Comparison of ENCODE assay signal across 13 mouse cellular contexts in genomic region chr4:32381666-32382381, GRCm38 (mm10).
DNase-seq lines count a peak whose midpoint lies in the region; ATAC-seq and TF ChIP-seq lines count a peak whose summit lies in the region.
"Had no signal": no experiment of that assay in that cellular context is flagged by ENCODE, and none has a peak within 500 bp of the region (broad histone marks: within the 10 kb centered on the region; RNA-seq: fewer than 3 reads in every experiment).

No protein-coding gene starts in this region.

- no peak overlapping the region for H3K9ac ChIP-seq in intestine, embryonic 14.5 days (ENCODE audit: low read length)
- no peak overlapping the region for H3K9ac ChIP-seq in intestine, embryonic 15.5 days
- no peak overlapping the region for H3K9ac ChIP-seq in hindbrain, embryonic 12.5 days
- H3K9ac ChIP-seq in midbrain, embryonic 15.5 days = no peak overlapping the region
- H3K9ac ChIP-seq in liver, postnatal 0 days (replicated peaks) = no peak overlapping the region
- H3K9ac ChIP-seq: embryonic facial prominence, embryonic 12.5 days had no signal

- no peaks in the 10 kb centered on the region for H3K36me3 ChIP-seq in intestine, embryonic 14.5 days (ENCODE audit: control insufficient read depth, insufficient read depth, low read length)
- H3K36me3 ChIP-seq in intestine, embryonic 15.5 days = no peaks in the 10 kb centered on the region
- H3K36me3 ChIP-seq in hindbrain, embryonic 12.5 days = no peaks in the 10 kb centered on the region
- H3K36me3 ChIP-seq in midbrain, embryonic 15.5 days (replicated peaks) = no peaks in the 10 kb centered on the region
- H3K36me3 ChIP-seq in liver, postnatal 0 days (replicated peaks; ENCODE audit: insufficient read depth, low read length) = no peaks in the 10 kb centered on the region
- H3K36me3 ChIP-seq: embryonic facial prominence, embryonic 12.5 days; forebrain, embryonic 10.5 days had no signal

- H3K4me3 ChIP-seq in intestine, embryonic 14.5 days (ENCODE audit: low read depth, low read length) = no peak overlapping the region
- no peak overlapping the region for H3K4me3 ChIP-seq in intestine, embryonic 15.5 days (replicated peaks)
- H3K4me3 ChIP-seq in hindbrain, embryonic 12.5 days = no peak overlapping the region
- no peak overlapping the region for H3K4me3 ChIP-seq in midbrain, embryonic 15.5 days
- H3K4me3 ChIP-seq in liver, postnatal 0 days (ENCODE audit: low read depth, low read length) = no peak overlapping the region
- H3K4me3 ChIP-seq: embryonic facial prominence, embryonic 12.5 days; forebrain, embryonic 10.5 days; heart, adult 2 months; megakaryocyte, embryonic 14.5 days had no signal

- no peak for TF ChIP-seq EP300 in liver, postnatal 0 days (IDR thresholded peaks at IDR 0.05; ENCODE audit: low read depth)

- H3K27ac ChIP-seq in intestine, embryonic 14.5 days (ENCODE audit: low read depth) = no peak overlapping the region
- H3K27ac ChIP-seq in intestine, embryonic 15.5 days = no peak overlapping the region
- peak overlapping the region; percentile 30; the same call in 1 of the 2 replicates for H3K27ac ChIP-seq in hindbrain, embryonic 12.5 days
- no peak overlapping the region for H3K27ac ChIP-seq in midbrain, embryonic 15.5 days
- no peak overlapping the region for H3K27ac ChIP-seq in liver, postnatal 0 days (ENCODE audit: low read depth)
- H3K27ac ChIP-seq: forebrain, embryonic 10.5 days; heart, adult 2 months had no signal

- no peak for TF ChIP-seq CTCF in liver, postnatal 0 days (IDR thresholded peaks at IDR 0.05; ENCODE audit: low read depth)

- H3K27me3 ChIP-seq in intestine, embryonic 14.5 days (replicated peaks; ENCODE audit: control insufficient read depth, insufficient read depth, low read length) = no peaks in the 10 kb centered on the region
- H3K27me3 ChIP-seq in intestine, embryonic 15.5 days (replicated peaks) = no peaks in the 10 kb centered on the region
- H3K27me3 ChIP-seq in hindbrain, embryonic 12.5 days = no peaks in the 10 kb centered on the region
- H3K27me3 ChIP-seq in midbrain, embryonic 15.5 days (replicated peaks) = no peaks in the 10 kb centered on the region
- H3K27me3 ChIP-seq in liver, postnatal 0 days (ENCODE audit: insufficient read depth, low read length) = no peaks in the 10 kb centered on the region
- H3K27me3 ChIP-seq: embryonic facial prominence, embryonic 12.5 days had no signal

- H3K9me3 ChIP-seq in intestine, embryonic 14.5 days (ENCODE audit: control insufficient read depth, low read length) = no peaks in the 10 kb centered on the region
- no peaks in the 10 kb centered on the region for H3K9me3 ChIP-seq in intestine, embryonic 15.5 days
- no peaks in the 10 kb centered on the region for H3K9me3 ChIP-seq in hindbrain, embryonic 12.5 days (replicated peaks)
- no peaks in the 10 kb centered on the region for H3K9me3 ChIP-seq in midbrain, embryonic 15.5 days
- H3K9me3 ChIP-seq in liver, postnatal 0 days (ENCODE audit: low read length) = no peaks in the 10 kb centered on the region
- H3K9me3 ChIP-seq: embryonic facial prominence, embryonic 12.5 days; forebrain, embryonic 10.5 days had no signal

- no peak for DNase-seq in intestine, embryonic 14.5 days (ENCODE audit: low spot score)
- DNase-seq in lung, adult 18-20 months = peak; percentile 49 to 60
- DNase-seq in liver, postnatal 0 days = no peak
- no peak for DNase-seq in thymus, postnatal 25 days
- DNase-seq: cerebellum, adult 9-10 months; heart, adult 2 months; right cerebral cortex, adult 18-20 months had no signal

- ATAC-seq in intestine, embryonic 14.5 days (replicated peaks; ENCODE audit: low FRiP score, low TSS enrichment, low read depth) = no peak
- no peak for ATAC-seq in intestine, embryonic 15.5 days
- no peak for ATAC-seq in hindbrain, embryonic 12.5 days (ENCODE audit: low FRiP score)
- 0 out of 2 replicates have a peak, but pooled peaks have one; percentile 8 for ATAC-seq in midbrain, embryonic 15.5 days (replicated peaks)
- ATAC-seq in liver, postnatal 0 days = no peak

- H3K4me1 ChIP-seq in intestine, embryonic 14.5 days (replicated peaks; ENCODE audit: control insufficient read depth, insufficient read depth, low read length) = peaks cover 17% of the 10 kb centered on the region
- peaks cover 2% of the 10 kb centered on the region; the same call in 1 of the 2 replicates for H3K4me1 ChIP-seq in intestine, embryonic 15.5 days (replicated peaks)
- H3K4me1 ChIP-seq in hindbrain, embryonic 12.5 days = peaks cover 12% of the 10 kb centered on the region
- H3K4me1 ChIP-seq in midbrain, embryonic 15.5 days = peaks cover 19% of the 10 kb centered on the region
- H3K4me1 ChIP-seq in liver, postnatal 0 days (ENCODE audit: insufficient read depth) = no peaks in the 10 kb centered on the region; the same call in none of the 2 replicates

- WGBS in intestine, embryonic 14.5 days = 63% methylated on average over 16 of the region's 16 CpGs
- WGBS in intestine, embryonic 15.5 days = 63% methylated on average over 16 of the region's 16 CpGs
- 86% methylated on average over 16 of the region's 16 CpGs for WGBS in hindbrain, embryonic 12.5 days
- WGBS in midbrain, embryonic 15.5 days = 75% methylated on average over 16 of the region's 16 CpGs
- WGBS in liver, postnatal 0 days (ENCODE audit: insufficient replicate concordance) = 71% methylated on average over 16 of the region's 16 CpGs

- 0 out of 2 replicates have a peak overlapping the region, but pooled peaks have one; percentile 9 for H3K4me2 ChIP-seq in intestine, embryonic 14.5 days (ENCODE audit: low read length)
- H3K4me2 ChIP-seq in intestine, embryonic 15.5 days (replicated peaks) = no peak overlapping the region
- no peak overlapping the region for H3K4me2 ChIP-seq in hindbrain, embryonic 12.5 days (replicated peaks)
- H3K4me2 ChIP-seq in midbrain, embryonic 15.5 days = no peak overlapping the region
- no peak overlapping the region for H3K4me2 ChIP-seq in liver, postnatal 0 days (ENCODE audit: low read depth, low read length)
- H3K4me2 ChIP-seq: embryonic facial prominence, embryonic 12.5 days had no signal

Comparison
In these comparisons a context has a peak if more than half of its experiments do, and no peak if none do; other contexts are left out.
1. DNase-seq: peak in lung, adult 18-20 months (2 of 2); none in intestine, embryonic 14.5 days (single experiment), liver, postnatal 0 days (single experiment) and thymus, postnatal 25 days (single experiment).